Mouse (Mus musculus): ENCODE results near the gene Ttc38.
A peak's percentile ranks its signal among the peaks of the same experiment; 100 is the strongest.

The Ttc38 gene

GRCm38 (mm10) chr15:85831954-85832590 lies at the start of gene Ttc38:
Ttc38 (plus strand) TSS chr15:85832306.
- no peak for DNase-seq (ENCODE audit: extremely low spot score, low read depth, low spot score)

GRCm38 (mm10) chr15:85783146-85783545 lies 49.0 kb upstream of the Ttc38 start:
- no peak for DNase-seq (ENCODE audit: extremely low spot score, low read depth, low spot score)

- DNase-seq (ENCODE audit: extremely low spot score, low read depth, low spot score): no peak
These were observed 47.8 kb upstream of the Ttc38 start for GRCm38 (mm10) chr15:85784341-85784740.

- no peak for DNase-seq (ENCODE audit: extremely low spot score, low read depth, low spot score)
These were observed 45.4 kb upstream of the Ttc38 start for GRCm38 (mm10) chr15:85786711-85787110.

- no peak for DNase-seq (ENCODE audit: extremely low spot score, low read depth, low spot score)
These were observed 44.6 kb upstream of the Ttc38 start for GRCm38 (mm10) chr15:85787482-85787881.

- no peak for DNase-seq (ENCODE audit: extremely low spot score, low read depth, low spot score)
These were observed 44.1 kb upstream of the Ttc38 start for GRCm38 (mm10) chr15:85788051-85788450.

- no peak for DNase-seq (ENCODE audit: extremely low spot score, low read depth, low spot score)
These were observed 43.5 kb upstream of the Ttc38 start for GRCm38 (mm10) chr15:85788633-85789032.

- no peak for DNase-seq (ENCODE audit: extremely low spot score, low read depth, low spot score)
These were observed 40.7 kb upstream of the Ttc38 start for GRCm38 (mm10) chr15:85791449-85791848.

GRCm38 (mm10) chr15:85792819-85793218 lies 39.3 kb upstream of the Ttc38 start:
- DNase-seq (ENCODE audit: extremely low spot score, low read depth, low spot score): no peak

- DNase-seq (ENCODE audit: extremely low spot score, low read depth, low spot score): no peak
These were observed 36.6 kb upstream of the Ttc38 start for GRCm38 (mm10) chr15:85795516-85795915.

GRCm38 (mm10) chr15:85798676-85799075 lies 33.4 kb upstream of the Ttc38 start:
- DNase-seq (ENCODE audit: extremely low spot score, low read depth, low spot score): no peak

GRCm38 (mm10) chr15:85802931-85803330 lies 29.2 kb upstream of the Ttc38 start:
- DNase-seq (ENCODE audit: extremely low spot score, low read depth, low spot score): no peak

- DNase-seq (ENCODE audit: extremely low spot score, low read depth, low spot score): no peak
These were observed 25.2 kb upstream of the Ttc38 start for GRCm38 (mm10) chr15:85806886-85807285.

GRCm38 (mm10) chr15:85807404-85807803 lies 24.7 kb upstream of the Ttc38 start:
- no peak for DNase-seq (ENCODE audit: extremely low spot score, low read depth, low spot score)

GRCm38 (mm10) chr15:85808031-85808430 lies 24.1 kb upstream of the Ttc38 start:
- DNase-seq (ENCODE audit: extremely low spot score, low read depth, low spot score): no peak

GRCm38 (mm10) chr15:85808434-85808833 lies 23.7 kb upstream of the Ttc38 start:
- no peak for DNase-seq (ENCODE audit: extremely low spot score, low read depth, low spot score)

GRCm38 (mm10) chr15:85809091-85809490 lies 23.0 kb upstream of the Ttc38 start:
- no peak for DNase-seq (ENCODE audit: extremely low spot score, low read depth, low spot score)

GRCm38 (mm10) chr15:85810462-85810805 lies 21.7 kb upstream of the Ttc38 start:
- DNase-seq (ENCODE audit: extremely low spot score, low read depth, low spot score): no peak

- no peak for DNase-seq (ENCODE audit: extremely low spot score, low read depth, low spot score)
These were observed 21.1 kb upstream of the Ttc38 start for GRCm38 (mm10) chr15:85810806-85811521.

GRCm38 (mm10) chr15:85811535-85812277 lies 20.4 kb upstream of the Ttc38 start, which contains the start of gene Cdpf1:
Cdpf1 (minus strand) TSS chr15:85811697.
- DNase-seq (ENCODE audit: extremely low spot score, low read depth, low spot score): peak; percentile 87

GRCm38 (mm10) chr15:85813428-85813827 lies 18.7 kb upstream of the Ttc38 start:
- no peak for DNase-seq (ENCODE audit: extremely low spot score, low read depth, low spot score)

Data from hindlimb bud, embryonic 11.5 days (tissue).